Mouse (Mus musculus) midbrain, embryonic 15.5 days (tissue): ENCODE measurements around the gene Gas7. TPM values are rescaled to one million over a fixed set of nuclear protein-coding genes. Genes with fewer than 3 reads are reported as not detected.

Source experiments
- ATAC-seq: fragments of 200-750 bp; cut with Nextera tagmentation; replicated peaks from 2 replicates; pipeline ENCODE4 v1.8.0; 2017; ENCODE audit warnings: moderate TSS enrichment
- H3K27ac ChIP-seq: fragments of 300-500 bp; sonication (generic); 2 replicates; pipeline ENCODE4 v1.5.1; 2015; ENCODE audit warnings: mild to moderate bottlenecking, inconsistent platforms
- H3K27me3 ChIP-seq: fragments of 300-500 bp; sonication (generic); replicated peaks from 2 replicates; pipeline ENCODE4 v1.6.1; 2015; ENCODE audit warnings: inconsistent platforms
- H3K36me3 ChIP-seq: fragments of 300-500 bp; sonication (generic); replicated peaks from 2 replicates; pipeline ENCODE4 v1.6.1; 2015; ENCODE audit warnings: inconsistent platforms
- H3K4me1 ChIP-seq: fragments of 300-500 bp; sonication (generic); 2 replicates; pipeline ENCODE4 v1.6.1; 2015; ENCODE audit warnings: inconsistent platforms
- H3K4me2 ChIP-seq: fragments of 300-500 bp; sonication (generic); 2 replicates; pipeline ENCODE4 v1.6.1; 2015; ENCODE audit warnings: inconsistent platforms, mild to moderate bottlenecking, moderate library complexity
- H3K4me3 ChIP-seq: fragments of 300-500 bp; sonication (generic); 2 replicates; pipeline ENCODE4 v1.5.1; 2015; ENCODE audit warnings: mild to moderate bottlenecking, inconsistent platforms
- H3K9ac ChIP-seq: fragments of 300-500 bp; sonication (generic); 2 replicates; pipeline ENCODE4 v1.6.1; 2015; ENCODE audit warnings: mild to moderate bottlenecking, inconsistent platforms
- H3K9me3 ChIP-seq: fragments of 300-500 bp; sonication (generic); 2 replicates; pipeline ENCODE4 v1.6.1; 2016; ENCODE audit warnings: inconsistent platforms
- WGBS: fragments of 180-500 bp; shearing (Covaris S2); methylation state at CpG from one replicate; pipeline ENCODE4 v1.1.7; 2015; ENCODE audit warnings: mixed read lengths; 5-methylcytosine and 5-hydroxymethylcytosine counted together
- polyA plus RNA-seq: library from polyadenylated mRNA; unstranded; fragments of >200 nt; fragmentation: Nextera tagmentation; extraction: Ambion mirVana; gene quantifications from 2 replicates; pipeline ENCODE4 v1.2.1, GENCODE M21; 2015

Gas7 gene
- polyA plus RNA-seq, 1 experiment from 2014 or later: 36.1 TPM

GRCm38 (mm10) chr11:67501468-67502244, 46.4 kb downstream of the Gas7 start:
- Histone ChIP-seq H3K4me1 (no peaks in the 10 kb centered on the region), H3K4me3 (no peak overlapping the region), H3K4me2 (no peak overlapping the region), H3K27me3 (no peaks in the 10 kb centered on the region), H3K9ac (no peak overlapping the region), H3K27ac (no peak overlapping the region), H3K36me3 (no peaks in the 10 kb centered on the region), H3K9me3 (no peaks in the 10 kb centered on the region)
- 77% methylated on average over 7 of the region's 7 CpGs for WGBS
- no peak for ATAC-seq

- WGBS: 94% methylated on average over 1 of the region's 1 CpGs
- H3K9ac ChIP-seq: no peak overlapping the region
- no peak overlapping the region for H3K27ac ChIP-seq
- ATAC-seq: no peak
- H3K4me3 ChIP-seq: no peak overlapping the region
- no peak overlapping the region for H3K4me2 ChIP-seq
- no peaks in the 10 kb centered on the region for H3K4me1 ChIP-seq
- H3K36me3 ChIP-seq: no peaks in the 10 kb centered on the region
- no peaks in the 10 kb centered on the region for H3K27me3 ChIP-seq
- no peaks in the 10 kb centered on the region for H3K9me3 ChIP-seq
These were observed 54.1 kb downstream of the Gas7 start for GRCm38 (mm10) chr11:67509219-67509876.

GRCm38 (mm10) chr11:67510831-67511230, 55.6 kb downstream of the Gas7 start:
- no peaks in the 10 kb centered on the region for H3K27me3 ChIP-seq
- 86% methylated on average over 4 of the region's 4 CpGs for WGBS
- H3K36me3 ChIP-seq: no peaks in the 10 kb centered on the region
- H3K27ac ChIP-seq: no peak overlapping the region
- no peak overlapping the region for H3K9ac ChIP-seq
- no peaks in the 10 kb centered on the region for H3K9me3 ChIP-seq
- H3K4me2 ChIP-seq: no peak overlapping the region
- H3K4me3 ChIP-seq: no peak overlapping the region
- H3K4me1 ChIP-seq: no peaks in the 10 kb centered on the region; the same call in 1 of the 2 replicates
- no peak for ATAC-seq

GRCm38 (mm10) chr11:67513001-67513400, 57.8 kb downstream of the Gas7 start:
- Histone ChIP-seq H3K9ac (no peak overlapping the region), H3K36me3 (no peaks in the 10 kb centered on the region), H3K9me3 (no peaks in the 10 kb centered on the region), H3K27ac (no peak overlapping the region), H3K27me3 (no peaks in the 10 kb centered on the region), H3K4me1 (no peaks in the 10 kb centered on the region; the same call in 1 of the 2 replicates), H3K4me3 (no peak overlapping the region), H3K4me2 (no peak overlapping the region)
- WGBS: 90% methylated on average over 4 of the region's 4 CpGs
- no peak for ATAC-seq

- H3K36me3 ChIP-seq: no peaks in the 10 kb centered on the region
- H3K4me3 ChIP-seq: no peak overlapping the region
- 90% methylated on average over 8 of the region's 8 CpGs for WGBS
- H3K27me3 ChIP-seq: no peaks in the 10 kb centered on the region
- H3K27ac ChIP-seq: 0 out of 2 replicates have a peak overlapping the region, but pooled peaks have one; percentile 18
- no peaks in the 10 kb centered on the region; the same call in 1 of the 2 replicates for H3K4me1 ChIP-seq
- H3K4me2 ChIP-seq: no peak overlapping the region
- no peak overlapping the region for H3K9ac ChIP-seq
- H3K9me3 ChIP-seq: no peaks in the 10 kb centered on the region
- no peak for ATAC-seq
These were observed 59.2 kb downstream of the Gas7 start for GRCm38 (mm10) chr11:67514401-67514800.

- Histone ChIP-seq H3K9me3 (no peaks in the 10 kb centered on the region), H3K4me2 (no peak overlapping the region), H3K9ac (no peak overlapping the region), H3K4me1 (no peaks in the 10 kb centered on the region; the same call in 1 of the 2 replicates), H3K27me3 (no peaks in the 10 kb centered on the region), H3K27ac (0 out of 2 replicates have a peak overlapping the region, but pooled peaks have one; percentile 18), H3K4me3 (no peak overlapping the region), H3K36me3 (no peaks in the 10 kb centered on the region)
- 56% methylated on average over 5 of the region's 5 CpGs for WGBS
- no peak for ATAC-seq
These were observed 60.0 kb downstream of the Gas7 start for GRCm38 (mm10) chr11:67515020-67515911.

GRCm38 (mm10) chr11:67515912-67516305, 60.7 kb downstream of the Gas7 start:
- no peak overlapping the region for H3K27ac ChIP-seq
- H3K4me1 ChIP-seq: no peaks in the 10 kb centered on the region; the same call in 1 of the 2 replicates
- H3K9me3 ChIP-seq: no peaks in the 10 kb centered on the region
- WGBS: 77% methylated on average over 3 of the region's 3 CpGs
- no peaks in the 10 kb centered on the region for H3K27me3 ChIP-seq
- no peaks in the 10 kb centered on the region for H3K36me3 ChIP-seq
- H3K9ac ChIP-seq: no peak overlapping the region
- no peak overlapping the region for H3K4me2 ChIP-seq
- ATAC-seq: no peak
- no peak overlapping the region for H3K4me3 ChIP-seq

- ATAC-seq: no peak
- Histone ChIP-seq H3K27ac (no peak overlapping the region), H3K27me3 (no peaks in the 10 kb centered on the region), H3K9me3 (no peaks in the 10 kb centered on the region), H3K4me1 (no peaks in the 10 kb centered on the region; the same call in 1 of the 2 replicates), H3K4me2 (no peak overlapping the region), H3K36me3 (no peaks in the 10 kb centered on the region), H3K9ac (no peak overlapping the region), H3K4me3 (no peak overlapping the region)
- WGBS: 66% methylated on average over 2 of the region's 2 CpGs
These were observed 62.5 kb downstream of the Gas7 start for GRCm38 (mm10) chr11:67517748-67518147.

GRCm38 (mm10) chr11:67518985-67519384, 63.7 kb downstream of the Gas7 start:
- Histone ChIP-seq H3K27ac (no peak overlapping the region), H3K9ac (no peak overlapping the region), H3K27me3 (no peaks in the 10 kb centered on the region), H3K4me1 (no peaks in the 10 kb centered on the region; the same call in 1 of the 2 replicates), H3K9me3 (no peaks in the 10 kb centered on the region), H3K36me3 (no peaks in the 10 kb centered on the region), H3K4me2 (no peak overlapping the region), H3K4me3 (no peak overlapping the region)
- WGBS: 81% methylated on average over 8 of the region's 8 CpGs
- no peak for ATAC-seq

GRCm38 (mm10) chr11:67522671-67523070, 67.4 kb downstream of the Gas7 start:
- H3K4me3 ChIP-seq: no peak overlapping the region
- WGBS: 86% methylated on average over 2 of the region's 2 CpGs
- no peaks in the 10 kb centered on the region for H3K9me3 ChIP-seq
- ATAC-seq: no peak
- no peaks in the 10 kb centered on the region for H3K36me3 ChIP-seq
- peaks cover 11% of the 10 kb centered on the region; the same call in 1 of the 2 replicates for H3K4me1 ChIP-seq
- H3K4me2 ChIP-seq: no peak overlapping the region
- H3K27me3 ChIP-seq: no peaks in the 10 kb centered on the region
- no peak overlapping the region for H3K9ac ChIP-seq
- no peak overlapping the region for H3K27ac ChIP-seq

- H3K27ac ChIP-seq: no peak overlapping the region
- WGBS: 38% methylated on average over 3 of the region's 3 CpGs
These were observed 68.6 kb downstream of the Gas7 start for GRCm38 (mm10) chr11:67523806-67524205.

GRCm38 (mm10) chr11:67524731-67525130, 69.5 kb downstream of the Gas7 start:
- peaks cover 12% of the 10 kb centered on the region; the same call in 1 of the 2 replicates for H3K4me1 ChIP-seq
- no peak overlapping the region for H3K9ac ChIP-seq
- 55% methylated on average over 2 of the region's 2 CpGs for WGBS
- no peaks in the 10 kb centered on the region for H3K9me3 ChIP-seq
- no peaks in the 10 kb centered on the region for H3K27me3 ChIP-seq
- no peak for ATAC-seq
- no peak overlapping the region for H3K27ac ChIP-seq
- no peaks in the 10 kb centered on the region for H3K36me3 ChIP-seq
- no peak overlapping the region for H3K4me3 ChIP-seq
- no peak overlapping the region for H3K4me2 ChIP-seq

More at GRCm38 (mm10) chr11:67523806-67524205, 68.6 kb downstream of the Gas7 start:
- H3K9ac ChIP-seq: no peak overlapping the region
- H3K9me3 ChIP-seq: no peaks in the 10 kb centered on the region
- no peak for ATAC-seq
- no peak overlapping the region for H3K4me2 ChIP-seq
- H3K27me3 ChIP-seq: no peaks in the 10 kb centered on the region
- H3K4me1 ChIP-seq: peaks cover 12% of the 10 kb centered on the region; the same call in 1 of the 2 replicates
- H3K36me3 ChIP-seq: no peaks in the 10 kb centered on the region
- H3K4me3 ChIP-seq: no peak overlapping the region
